Mouse (Mus musculus): ENCODE measurements around the gene Taf12. TPM values are rescaled to one million over a fixed set of nuclear protein-coding genes. Genes with fewer than 3 reads are reported as not detected.

Taf12 gene
- polyA plus RNA-seq, 1 experiment, result 33.6 TPM

DNA sequence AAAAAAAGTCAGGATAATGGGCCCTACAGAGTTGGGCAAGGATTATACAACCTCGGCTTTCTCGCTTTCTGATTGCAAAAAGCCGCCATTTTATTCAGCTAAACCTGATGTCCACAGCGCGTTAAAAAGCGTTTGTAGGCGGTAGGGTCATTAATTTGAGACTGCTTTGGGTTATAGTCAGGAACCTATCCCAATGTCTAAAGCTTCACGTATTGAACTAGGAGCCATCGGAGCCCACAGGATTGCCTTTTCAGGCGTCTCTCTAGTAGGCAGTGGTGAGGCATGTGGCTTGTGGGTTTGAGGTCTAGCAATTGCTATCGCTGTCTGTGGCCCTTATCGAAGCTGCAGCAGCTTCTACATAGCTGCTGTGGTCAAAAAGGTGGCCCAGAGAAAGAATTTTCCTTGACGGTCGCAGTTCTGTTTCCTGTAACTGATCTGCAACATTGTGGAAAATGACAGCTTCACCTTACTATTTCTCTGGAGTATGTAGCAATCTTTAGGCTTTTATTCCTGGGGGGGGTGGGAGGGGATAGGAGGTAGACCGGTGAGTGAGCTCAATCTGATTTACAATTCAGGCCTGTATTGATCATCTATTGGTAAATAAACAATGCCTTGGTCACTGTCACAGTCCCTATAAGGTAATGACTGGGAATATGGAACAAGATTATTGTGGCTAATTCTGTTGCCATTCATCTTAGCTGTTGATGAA is 35.1 kb downstream of the Taf12 start:
- H3K27ac ChIP-seq (ENCODE audit: insufficient read depth, low read depth, low read length), result peak overlapping the region; percentile 86
- peaks cover 4% of the 10 kb centered on the region; the same call in 1 of the 2 replicates for H3K4me1 ChIP-seq (ENCODE audit: control insufficient read depth, insufficient read depth, low read length)
- TF ChIP-seq CTCF (IDR thresholded peaks at IDR 0.05; ENCODE audit: low read depth, low read length) (no peak), POLR2A (IDR thresholded peaks at IDR 0.05; ENCODE audit: borderline replicate concordance, low read depth, low read length) (no peak)
- peak overlapping the region; percentile 98 for H3K4me3 ChIP-seq (ENCODE audit: insufficient read depth, low read length)

- peak; percentile 24; the same call in 1 of the 2 replicates for TF ChIP-seq CTCF (IDR thresholded peaks at IDR 0.05; ENCODE audit: low read depth, low read length)
- no peak for TF ChIP-seq POLR2A (IDR thresholded peaks at IDR 0.05; ENCODE audit: borderline replicate concordance, low read depth, low read length)
- peak overlapping the region; percentile 44 for H3K27ac ChIP-seq (ENCODE audit: insufficient read depth, low read depth, low read length)
- H3K4me1 ChIP-seq (ENCODE audit: control insufficient read depth, insufficient read depth, low read length), result peaks cover 4% of the 10 kb centered on the region; the same call in 1 of the 2 replicates
- peak overlapping the region; percentile 98 for H3K4me3 ChIP-seq (ENCODE audit: insufficient read depth, low read length)
Observed at GRCm38 (mm10) chr4:132309849-132310472, 35.8 kb downstream of the Taf12 start.

GRCm38 (mm10) chr4:132311209-132311608 is 37.0 kb downstream of the Taf12 start:
- Histone ChIP-seq H3K4me1 (ENCODE audit: control insufficient read depth, insufficient read depth, low read length) (0 out of 2 replicates have a peak, but pooled peaks cover 2% of the 10 kb centered on the region), H3K27ac (ENCODE audit: insufficient read depth, low read depth, low read length) (no peak overlapping the region), H3K4me3 (ENCODE audit: insufficient read depth, low read length) (no peak overlapping the region)
- no peak for TF ChIP-seq CTCF (IDR thresholded peaks at IDR 0.05; ENCODE audit: low read depth, low read length)

GRCm38 (mm10) chr4:132311801-132312200 is 37.6 kb downstream of the Taf12 start:
- Histone ChIP-seq H3K27ac (ENCODE audit: insufficient read depth, low read depth, low read length) (no peak overlapping the region), H3K4me1 (ENCODE audit: control insufficient read depth, insufficient read depth, low read length) (0 out of 2 replicates have a peak, but pooled peaks cover 2% of the 10 kb centered on the region), H3K4me3 (ENCODE audit: insufficient read depth, low read length) (no peak overlapping the region)
- no peak for TF ChIP-seq POLR2A (IDR thresholded peaks at IDR 0.05; ENCODE audit: borderline replicate concordance, low read depth, low read length)

DNA sequence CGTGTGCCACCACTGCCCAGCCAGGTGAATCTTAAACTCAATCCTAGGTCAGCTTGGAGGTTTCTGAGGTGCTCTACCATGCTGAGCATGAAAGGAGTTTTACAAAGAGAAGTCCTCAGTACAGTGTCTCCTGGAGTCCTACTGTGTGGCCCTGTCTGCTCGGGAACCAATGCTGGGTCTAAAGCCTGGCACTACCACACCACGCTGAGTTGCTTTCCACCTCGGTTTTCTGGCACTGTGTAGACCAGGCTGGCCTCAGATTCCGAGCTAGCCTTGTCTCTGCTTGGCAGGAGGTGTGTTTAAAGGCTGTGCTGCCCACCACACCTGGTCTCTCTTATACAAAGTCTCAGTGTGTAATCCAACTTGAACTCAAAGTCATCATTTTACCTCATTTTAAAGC is 38.5 kb downstream of the Taf12 start:
- H3K4me3 ChIP-seq (ENCODE audit: insufficient read depth, low read length), result no peak overlapping the region
- no peak overlapping the region for H3K27ac ChIP-seq (ENCODE audit: insufficient read depth, low read depth, low read length)
- TF ChIP-seq POLR2A (IDR thresholded peaks at IDR 0.05; ENCODE audit: borderline replicate concordance, low read depth, low read length) (no peak), CTCF (IDR thresholded peaks at IDR 0.05; ENCODE audit: low read depth, low read length) (no peak)
- H3K4me1 ChIP-seq (ENCODE audit: control insufficient read depth, insufficient read depth, low read length), result 0 out of 2 replicates have a peak, but pooled peaks cover 2% of the 10 kb centered on the region

- H3K27ac ChIP-seq (ENCODE audit: insufficient read depth, low read depth, low read length), result no peak overlapping the region
- H3K4me3 ChIP-seq (ENCODE audit: insufficient read depth, low read length), result no peak overlapping the region
- TF ChIP-seq CTCF (IDR thresholded peaks at IDR 0.05; ENCODE audit: low read depth, low read length), result no peak
- no peak for TF ChIP-seq POLR2A (IDR thresholded peaks at IDR 0.05; ENCODE audit: borderline replicate concordance, low read depth, low read length)
- no peaks in the 10 kb centered on the region for H3K4me1 ChIP-seq (ENCODE audit: control insufficient read depth, insufficient read depth, low read length)
Observed at GRCm38 (mm10) chr4:132315711-132316110, 41.5 kb downstream of the Taf12 start.

DNA sequence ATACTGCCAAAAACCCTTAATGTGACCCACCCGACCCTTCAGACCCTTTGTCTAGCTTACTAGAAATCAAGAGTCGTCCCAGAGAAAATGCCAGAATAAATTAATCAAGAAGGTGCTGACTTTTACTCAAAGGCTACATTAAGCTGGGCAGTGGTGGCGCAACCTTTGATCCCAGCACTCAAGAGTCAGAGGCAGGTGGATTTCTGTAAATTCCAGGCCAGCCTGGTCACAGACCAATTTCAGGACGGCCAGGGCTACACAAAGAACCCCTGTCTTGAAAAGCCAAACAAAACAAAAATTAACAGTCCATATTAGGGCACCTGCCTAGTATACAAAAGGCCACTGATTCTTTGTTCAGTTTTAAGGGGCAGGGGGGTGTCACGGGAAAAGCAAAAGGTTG is 52.3 kb downstream of the Taf12 start:
- no peak for TF ChIP-seq CTCF (IDR thresholded peaks at IDR 0.05; ENCODE audit: low read depth, low read length)
- TF ChIP-seq POLR2A (IDR thresholded peaks at IDR 0.05; ENCODE audit: borderline replicate concordance, low read depth, low read length), result no peak
- Histone ChIP-seq H3K27ac (ENCODE audit: insufficient read depth, low read depth, low read length) (no peak overlapping the region), H3K4me1 (ENCODE audit: control insufficient read depth, insufficient read depth, low read length) (peaks cover 12% of the 10 kb centered on the region), H3K4me3 (ENCODE audit: insufficient read depth, low read length) (no peak overlapping the region)

GRCm38 (mm10) chr4:132328391-132328982 is 54.3 kb downstream of the Taf12 start:
- H3K27ac ChIP-seq (ENCODE audit: insufficient read depth, low read depth, low read length), result peak overlapping the region; percentile 79; the same call in 1 of the 2 replicates
- no peak for TF ChIP-seq CTCF (IDR thresholded peaks at IDR 0.05; ENCODE audit: low read depth, low read length)
- no peak for TF ChIP-seq POLR2A (IDR thresholded peaks at IDR 0.05; ENCODE audit: borderline replicate concordance, low read depth, low read length)
- H3K4me3 ChIP-seq (ENCODE audit: insufficient read depth, low read length), result peak overlapping the region; percentile 88
- peaks cover 12% of the 10 kb centered on the region for H3K4me1 ChIP-seq (ENCODE audit: control insufficient read depth, insufficient read depth, low read length)

DNA sequence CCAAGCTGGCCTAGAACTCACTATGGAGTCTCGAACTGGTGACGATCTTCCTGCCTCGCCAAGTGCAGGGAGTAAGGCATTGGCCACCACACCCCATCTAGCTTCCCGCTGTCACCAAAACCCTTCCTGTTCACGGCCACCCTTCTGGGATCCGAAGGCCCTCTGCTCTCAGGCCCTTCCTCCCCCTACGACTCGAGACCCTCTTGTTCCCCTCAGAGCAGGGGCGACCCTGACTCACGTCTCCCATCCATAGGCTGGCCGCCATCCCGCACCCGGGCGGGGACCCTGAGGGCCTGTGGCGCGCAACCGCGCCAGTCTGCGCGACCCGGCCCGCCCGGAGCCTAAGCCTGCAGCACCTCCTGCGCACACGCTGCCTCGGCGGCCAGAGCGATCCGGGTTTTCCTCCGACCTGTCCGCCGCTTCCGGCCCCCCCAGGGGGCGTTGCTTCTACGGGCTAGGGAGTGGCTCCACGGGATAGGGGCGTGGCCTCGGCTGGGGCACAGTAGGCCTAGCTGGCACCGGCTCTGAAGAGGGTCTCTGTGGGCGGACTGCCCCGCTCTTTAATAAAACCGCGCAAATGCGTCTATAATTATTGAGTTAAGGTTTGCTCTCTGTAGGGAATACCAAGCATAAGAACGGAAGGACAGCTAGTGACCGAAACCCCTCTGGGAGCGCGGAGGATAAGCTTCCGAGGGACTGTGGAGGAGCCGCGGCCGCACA is 55.1 kb downstream of the Taf12 start, which contains the start of gene Trnau1ap:
TSS of gene Trnau1ap (minus strand) at position 424 of the 720 bp plus-strand sequence.
- Histone ChIP-seq H3K27ac (ENCODE audit: insufficient read depth, low read depth, low read length) (peak within 1 kb of the TSS; percentile 79), H3K4me3 (ENCODE audit: insufficient read depth, low read length) (peak within 1 kb of the TSS; percentile 88), H3K4me1 (ENCODE audit: control insufficient read depth, insufficient read depth, low read length) (peaks cover 12% of the 10 kb centered on the region)
- TF ChIP-seq CTCF (IDR thresholded peaks at IDR 0.05; ENCODE audit: low read depth, low read length) (no peak), POLR2A (IDR thresholded peaks at IDR 0.05; ENCODE audit: borderline replicate concordance, low read depth, low read length) (no peak)

Measured in bone marrow macrophage, adult 2 months (primary cell).